Mouse (Mus musculus): ENCODE results near the gene Slc3a2.

Slc3a2 gene

DNA sequence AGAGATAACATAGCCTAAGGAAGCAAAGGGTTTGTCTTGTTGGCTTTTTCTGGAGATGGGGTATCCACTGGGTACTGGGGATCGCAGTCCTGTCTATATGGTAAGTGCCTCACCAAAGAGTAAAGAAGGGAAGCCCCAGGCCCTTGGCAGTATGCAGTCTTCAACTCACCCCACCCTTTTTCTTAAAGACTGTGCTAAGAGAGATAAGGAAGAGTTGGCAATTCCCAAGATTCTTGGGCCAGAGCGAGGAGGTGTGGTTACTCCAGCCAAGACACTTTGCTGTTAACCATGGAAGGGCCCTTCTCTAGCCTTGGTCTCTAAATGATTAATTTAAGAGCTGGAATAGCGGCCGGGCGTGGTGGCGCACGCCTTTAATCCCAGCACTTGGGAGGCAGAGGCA lies 16.2 kb downstream of the Slc3a2 start:
- DNase-seq = no peak

- DNase-seq = no peak
Observed at GRCm38 (mm10) chr19:8706132-8706667, 17.0 kb downstream of the Slc3a2 start.

- DNase-seq = no peak
Observed at GRCm38 (mm10) chr19:8705026-8705708, 18.0 kb downstream of the Slc3a2 start.

DNA sequence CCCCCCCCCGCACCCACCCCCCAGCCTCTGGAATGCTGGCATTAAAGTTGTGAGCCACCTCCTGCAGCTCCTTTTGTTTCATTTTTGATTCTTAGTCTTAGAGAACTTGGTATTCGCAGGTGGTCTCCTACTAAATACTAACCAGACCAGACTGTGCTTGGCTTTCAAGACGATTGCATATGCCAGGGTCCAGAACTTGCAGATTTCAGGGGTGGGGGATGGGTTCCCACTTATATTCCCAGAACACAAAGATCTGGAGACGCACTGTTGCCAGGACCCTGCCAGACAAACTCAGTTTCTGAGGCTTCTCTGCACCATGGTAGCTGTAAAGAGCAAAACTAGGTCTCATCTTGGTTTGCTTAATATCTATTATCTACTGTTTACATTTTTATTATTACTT lies 19.6 kb downstream of the Slc3a2 start:
- DNase-seq = no peak

- DNase-seq = no peak
Observed at GRCm38 (mm10) chr19:8702458-8702857, 20.7 kb downstream of the Slc3a2 start.

DNA sequence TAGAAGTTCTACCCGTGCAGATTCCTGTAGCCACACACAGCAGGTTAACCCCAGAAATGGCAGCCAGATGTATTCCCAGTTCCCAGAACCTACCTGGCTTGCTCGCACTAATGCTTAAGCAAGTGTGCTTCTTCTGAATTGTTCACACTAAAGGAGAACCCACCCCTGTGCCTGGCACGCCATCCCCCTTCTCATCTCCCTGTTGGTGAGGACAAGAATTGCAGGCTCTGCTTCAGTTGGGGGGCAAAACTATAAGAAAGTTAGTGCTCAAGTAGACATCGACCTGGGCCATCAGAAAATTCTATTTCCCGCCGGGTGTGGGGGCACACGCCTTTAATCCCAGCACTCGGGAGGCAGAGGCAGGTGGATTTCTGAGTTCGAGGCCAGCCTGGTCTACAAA lies 23.5 kb downstream of the Slc3a2 start:
- no peak for DNase-seq

GRCm38 (mm10) chr19:8695330-8695729 lies 27.8 kb downstream of the Slc3a2 start:
- DNase-seq = peak; percentile 75

- DNase-seq = no peak
Observed at GRCm38 (mm10) chr19:8692740-8693139, 30.4 kb downstream of the Slc3a2 start.

- DNase-seq = no peak
Observed at GRCm38 (mm10) chr19:8691871-8692539, 31.2 kb downstream of the Slc3a2 start.

- no peak for DNase-seq
Observed at GRCm38 (mm10) chr19:8683627-8684026, 39.5 kb downstream of the Slc3a2 start.

DNA sequence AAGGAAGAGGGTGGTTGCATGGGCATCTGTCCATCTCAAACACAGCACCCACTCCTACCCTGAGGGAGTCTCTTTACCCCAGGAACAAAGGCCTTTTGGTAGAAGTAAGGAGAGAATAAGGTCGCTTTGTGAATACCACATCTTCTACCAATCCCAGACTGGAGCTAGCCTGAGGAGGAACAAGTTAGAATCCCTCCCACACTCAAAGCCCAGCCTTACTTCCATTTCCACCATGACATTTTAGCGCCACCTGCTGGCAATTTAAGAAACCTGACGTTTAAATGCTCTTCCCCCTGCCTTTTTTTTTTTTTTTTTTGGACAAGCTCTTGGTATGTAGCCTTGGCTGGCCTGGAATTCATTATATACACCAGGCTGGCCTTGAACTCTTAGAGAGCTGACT lies 40.2 kb downstream of the Slc3a2 start:
- DNase-seq = peak; percentile 72

DNA sequence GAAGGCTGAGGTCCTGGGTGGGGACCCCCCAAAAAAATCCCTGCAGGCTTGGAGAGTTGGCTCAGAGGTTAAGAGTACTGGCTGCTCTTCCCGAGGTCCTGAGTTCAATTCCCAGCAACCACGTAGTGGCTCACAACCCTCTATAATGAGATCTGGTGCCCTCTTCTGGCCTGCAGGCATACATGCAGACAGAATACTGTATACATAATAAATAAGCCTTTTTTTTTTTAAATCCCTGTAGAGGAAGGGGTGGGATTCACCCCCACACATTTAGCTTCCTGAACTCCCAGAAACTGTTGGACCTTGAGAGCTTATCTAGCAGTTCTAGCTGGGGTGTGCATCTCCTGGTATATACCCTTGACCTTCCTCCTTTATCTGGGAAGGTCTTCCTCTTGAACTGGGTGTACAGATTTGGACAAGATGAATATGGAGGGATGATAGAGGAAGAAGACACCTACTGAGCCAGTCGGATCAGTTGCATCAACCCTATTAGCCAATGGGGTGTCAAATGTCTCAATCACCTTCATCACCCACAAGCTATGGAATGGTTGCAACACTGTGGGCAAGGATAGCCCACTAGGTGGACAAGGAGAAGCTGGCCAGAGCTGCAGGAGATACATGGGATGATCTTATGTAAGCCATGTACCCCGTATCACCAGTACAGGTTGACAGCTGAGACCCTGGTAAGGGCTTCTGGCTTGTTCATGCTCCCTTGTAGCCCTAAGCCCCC lies 41.4 kb downstream of the Slc3a2 start:
- DNase-seq = no peak

DNA sequence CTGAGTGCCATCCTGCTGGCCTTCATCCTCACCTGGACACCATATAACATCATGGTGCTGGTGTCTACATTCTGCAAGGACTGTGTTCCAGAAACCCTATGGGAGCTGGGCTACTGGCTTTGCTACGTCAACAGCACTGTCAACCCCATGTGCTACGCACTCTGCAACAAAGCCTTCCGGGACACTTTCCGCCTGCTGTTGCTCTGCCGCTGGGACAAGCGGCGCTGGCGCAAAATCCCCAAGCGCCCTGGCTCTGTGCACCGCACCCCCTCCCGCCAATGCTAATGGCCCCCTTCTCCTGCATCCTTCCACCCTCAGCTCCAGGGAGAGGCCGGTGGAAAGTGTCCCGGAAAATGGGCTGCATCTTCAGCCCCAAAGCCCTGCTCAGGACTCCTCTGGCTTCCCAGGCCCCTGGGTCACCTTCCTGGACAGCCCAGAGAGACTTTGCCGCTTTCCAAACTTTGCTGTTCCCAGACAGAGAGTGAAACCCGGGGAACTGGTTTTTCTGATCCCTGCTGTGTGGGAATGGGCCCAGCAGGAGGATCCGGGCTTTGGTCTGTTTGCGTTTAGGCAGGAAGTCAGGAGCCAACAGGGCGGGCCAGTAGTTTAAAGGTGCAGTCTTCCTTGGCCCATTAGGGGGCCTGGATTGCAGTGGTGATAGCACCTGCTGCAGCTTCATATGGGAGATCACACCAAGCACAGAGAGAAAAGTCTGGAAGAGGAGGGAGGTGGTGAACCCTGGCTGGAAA lies 44.0 kb downstream of the Slc3a2 start:
- no peak for DNase-seq

GRCm38 (mm10) chr19:8673336-8674063 lies 49.7 kb downstream of the Slc3a2 start:
- no peak for DNase-seq

GRCm38 (mm10) chr19:8672859-8673258 lies 50.3 kb downstream of the Slc3a2 start:
- no peak for DNase-seq

DNA sequence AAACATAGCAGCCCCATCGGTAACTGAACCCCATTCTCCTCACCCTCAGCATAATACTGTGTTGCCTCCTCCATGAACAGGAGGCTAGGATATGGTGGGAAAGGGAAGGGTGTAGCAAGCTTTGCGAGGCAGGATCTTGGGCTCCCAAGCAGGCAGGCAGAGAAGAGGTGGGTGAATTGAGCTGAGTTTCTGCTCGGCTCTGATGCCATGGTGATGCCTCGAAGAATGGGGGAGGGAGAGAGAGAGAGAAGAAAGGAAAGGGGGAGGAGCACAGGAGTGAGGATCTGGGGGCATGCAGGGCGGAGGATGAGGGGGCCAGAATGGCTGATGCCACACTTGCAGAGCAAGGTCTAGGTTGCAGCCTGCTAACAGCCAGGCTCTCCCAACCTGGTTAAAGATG lies 57.4 kb downstream of the Slc3a2 start:
- DNase-seq = no peak

DNA sequence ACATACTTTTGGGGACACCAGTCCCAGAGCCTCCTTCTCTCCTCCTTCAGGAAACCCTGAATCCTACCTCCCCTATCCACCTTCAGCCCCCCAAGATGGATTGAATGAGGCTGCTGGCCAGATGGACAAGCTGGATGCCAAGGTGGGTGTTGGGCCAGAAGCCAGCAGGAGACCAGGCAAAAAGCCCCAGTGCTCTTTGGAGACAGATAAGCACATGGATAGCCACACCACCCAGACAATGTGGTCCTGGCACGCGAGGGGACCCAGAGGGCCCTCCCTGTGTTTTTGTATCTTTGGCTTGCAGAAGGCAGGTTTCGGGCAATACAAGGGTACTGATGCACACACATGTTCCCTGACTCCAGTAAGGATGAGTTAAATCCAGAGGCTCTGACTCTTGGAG lies 58.3 kb downstream of the Slc3a2 start:
- no peak for DNase-seq

DNA sequence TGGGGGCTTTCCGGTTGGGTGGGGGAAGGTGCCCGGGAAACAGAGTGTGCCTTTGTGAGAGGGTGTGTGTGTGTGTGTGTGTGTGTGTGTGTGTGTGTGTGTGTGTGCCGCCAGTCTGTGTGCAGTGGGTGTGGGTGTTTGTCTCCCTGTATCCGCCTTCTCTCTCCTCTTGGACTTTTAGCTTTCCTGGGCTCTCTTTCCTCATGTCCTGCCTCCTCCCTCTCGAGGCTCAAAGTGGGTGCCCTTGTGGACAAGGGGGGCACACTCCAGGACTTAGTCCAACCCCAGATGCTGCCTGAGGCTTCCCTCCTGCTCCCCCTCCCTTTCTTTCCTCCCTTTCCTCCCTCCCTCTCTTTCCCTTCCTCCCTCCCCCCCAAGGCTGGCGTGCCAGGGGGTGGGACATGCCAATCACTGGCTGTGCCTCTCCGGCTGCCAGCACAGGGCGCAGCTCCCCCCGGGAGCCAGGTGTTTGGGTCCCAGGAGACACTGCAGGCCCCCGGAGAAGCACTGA lies 59.2 kb downstream of the Slc3a2 start:
- no peak for DNase-seq

- no peak for DNase-seq
Observed at GRCm38 (mm10) chr19:8663360-8663839, 59.8 kb downstream of the Slc3a2 start, which contains the start of gene Chrm1. Chrm1 (plus strand) TSS chr19:8663789.

DNA sequence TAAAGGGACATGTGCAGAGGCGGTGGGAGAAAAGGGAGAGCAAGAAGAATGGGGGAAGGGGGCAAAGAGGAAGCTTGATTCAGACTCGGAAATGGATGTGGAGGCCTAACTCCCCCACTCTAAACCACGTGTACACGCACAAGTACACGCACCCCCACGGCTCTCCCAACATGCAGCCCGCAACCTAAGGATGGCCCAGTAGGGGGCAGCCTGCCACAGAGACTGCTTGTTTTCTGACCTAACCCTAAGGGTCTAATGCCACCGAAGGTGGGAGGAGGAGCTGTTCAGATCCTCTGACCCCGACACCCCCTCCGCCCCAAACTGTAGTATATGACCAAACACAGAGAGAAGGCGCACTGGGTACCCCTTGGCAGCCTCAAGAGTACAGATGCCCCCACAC lies 60.8 kb downstream of the Slc3a2 start:
- peak; percentile 67 for DNase-seq

GRCm38 (mm10) chr19:8661821-8662307 lies 61.3 kb downstream of the Slc3a2 start:
- DNase-seq = no peak

Data from thymus, postnatal 25 days (tissue).